ENCODE assay signal across 8 mouse cellular contexts in the genomic region with DNA sequence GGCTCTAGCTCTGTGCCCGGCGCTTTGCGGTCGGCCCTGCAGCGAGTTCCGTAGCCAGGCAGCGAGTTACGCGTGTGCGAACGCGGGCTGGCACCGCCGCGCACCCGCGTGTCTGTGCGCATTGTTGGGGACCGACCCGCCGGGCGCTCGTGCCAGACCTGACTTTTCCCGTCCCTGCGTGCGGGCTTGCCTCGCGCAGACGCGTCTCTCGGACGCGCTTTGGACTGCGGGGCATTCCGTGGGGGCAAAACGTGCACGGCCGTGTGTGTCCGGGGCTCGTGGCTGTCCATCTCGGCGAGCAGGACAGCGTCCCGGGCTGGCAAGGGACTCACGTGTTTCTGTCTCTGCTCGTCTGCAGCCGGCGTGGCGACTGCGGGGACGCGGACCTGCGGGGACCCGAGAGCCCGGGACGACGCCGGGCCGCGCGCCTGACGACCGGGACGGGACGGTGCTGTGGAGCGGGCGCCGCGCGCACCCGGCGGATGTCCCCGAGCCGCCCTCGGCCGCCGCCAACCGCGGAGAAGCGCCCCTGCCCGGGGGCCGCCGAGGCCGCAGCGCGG. TPM values are rescaled to one million over a fixed set of nuclear protein-coding genes. Genes with fewer than 3 reads are reported as not detected.
A peak's percentile ranks its signal among the peaks of the same experiment; 100 is the strongest.
DNase-seq lines count a peak whose midpoint lies in the region; ATAC-seq lines count a peak whose summit lies in the region.

No protein-coding gene starts in this region.

- under 1% methylated on average over 71 of the region's 86 CpGs for WGBS in intestine, embryonic 14.5 days
- WGBS in liver, embryonic 12.5 days (ENCODE audit: insufficient replicate concordance) = under 1% methylated on average over 86 of the region's 86 CpGs
- WGBS in neural tube, embryonic 15.5 days = under 1% methylated on average over 85 of the region's 86 CpGs

- peak overlapping the region; percentile 54 for H3K4me2 ChIP-seq in intestine, embryonic 14.5 days (ENCODE audit: low read length)
- H3K4me2 ChIP-seq in liver, embryonic 12.5 days = peak overlapping the region; percentile 99
- peak overlapping the region; percentile 87 for H3K4me2 ChIP-seq in neural tube, embryonic 15.5 days

- intact Hi-C loops in gastrocnemius, postnatal 14 days (cut with DNase I; ENCODE audit: low total_unique reads) = loop anchor here (10.0 kb wide), 1 partner anchor 315 kb away; no protein-coding TSS in a partner anchor

- no peaks in the 10 kb centered on the region for H3K9me3 ChIP-seq in intestine, embryonic 14.5 days (ENCODE audit: control insufficient read depth, low read length)
- no peaks in the 10 kb centered on the region for H3K9me3 ChIP-seq in liver, embryonic 12.5 days (replicated peaks)
- H3K9me3 ChIP-seq in neural tube, embryonic 15.5 days (replicated peaks) = no peaks in the 10 kb centered on the region

- peak; percentile 67 for ATAC-seq in intestine, embryonic 14.5 days (replicated peaks; ENCODE audit: low FRiP score, low TSS enrichment, low read depth)
- ATAC-seq in liver, embryonic 12.5 days = peak; percentile 56
- ATAC-seq in neural tube, embryonic 15.5 days (ENCODE audit: low FRiP score) = peak; percentile 85

- peaks cover 29% of the 10 kb centered on the region for H3K4me1 ChIP-seq in intestine, embryonic 14.5 days (replicated peaks; ENCODE audit: control insufficient read depth, insufficient read depth, low read length)
- H3K4me1 ChIP-seq in liver, embryonic 12.5 days = peaks cover 41% of the 10 kb centered on the region
- peaks cover 31% of the 10 kb centered on the region for H3K4me1 ChIP-seq in neural tube, embryonic 15.5 days

- no peaks in the 10 kb centered on the region for H3K27me3 ChIP-seq in intestine, embryonic 14.5 days (replicated peaks; ENCODE audit: control insufficient read depth, insufficient read depth, low read length)
- H3K27me3 ChIP-seq in liver, embryonic 12.5 days (replicated peaks) = peaks cover 18% of the 10 kb centered on the region
- peaks cover 14% of the 10 kb centered on the region for H3K27me3 ChIP-seq in neural tube, embryonic 15.5 days (replicated peaks)

- peak overlapping the region; percentile 90 for H3K4me3 ChIP-seq in intestine, embryonic 14.5 days (ENCODE audit: low read depth, low read length)
- H3K4me3 ChIP-seq in liver, embryonic 12.5 days = peak overlapping the region; percentile 79
- peak overlapping the region; percentile 69 for H3K4me3 ChIP-seq in neural tube, embryonic 15.5 days (replicated peaks)

- DNase-seq in right cerebral cortex, adult 18-20 months = peak; percentile 37
- no peak for DNase-seq in right cerebral cortex, postnatal 25 days
- peak; percentile 57 for DNase-seq in cerebellum, adult 8-10 months
- peak; percentile 59 for DNase-seq in gastrocnemius, postnatal 14 days
- DNase-seq in intestine, embryonic 14.5 days (ENCODE audit: low spot score) = no peak
- peak; percentile 53 for DNase-seq in urinary bladder, postnatal 25 days (ENCODE audit: low spot score)

- H3K36me3 ChIP-seq in intestine, embryonic 14.5 days (ENCODE audit: control insufficient read depth, insufficient read depth, low read length) = peaks cover 26% of the 10 kb centered on the region
- H3K36me3 ChIP-seq in liver, embryonic 12.5 days = peaks cover 26% of the 10 kb centered on the region
- peaks cover 17% of the 10 kb centered on the region for H3K36me3 ChIP-seq in neural tube, embryonic 15.5 days

- peak overlapping the region; percentile 96 for H3K9ac ChIP-seq in intestine, embryonic 14.5 days (ENCODE audit: low read length)
- H3K9ac ChIP-seq in liver, embryonic 12.5 days = peak overlapping the region; percentile 82
- peak overlapping the region; percentile 81 for H3K9ac ChIP-seq in neural tube, embryonic 15.5 days (replicated peaks)

- peak overlapping the region; percentile 88 for H3K27ac ChIP-seq in intestine, embryonic 14.5 days (ENCODE audit: low read depth)
- peak overlapping the region; percentile 76 for H3K27ac ChIP-seq in liver, embryonic 12.5 days
- H3K27ac ChIP-seq in neural tube, embryonic 15.5 days (replicated peaks) = peak overlapping the region; percentile 94

RNA-seq across cellular contexts. Expression of a gene that starts 0.5 kb away (rescaled TPM):
- 10 to 100 TPM; 33.1 to 39.9 TPM for total RNA-seq in gastrocnemius, postnatal 14 days (2021)
- 18.4 and 18.5 TPM in 2 replicates for polyA plus RNA-seq in intestine, embryonic 14.5 days (2014; fragmentation: Nextera tagmentation; extraction: Ambion mirVana)
- 4.3 and 4.7 TPM in 2 replicates for polyA plus RNA-seq in liver, embryonic 12.5 days (2016; fragmentation: Nextera tagmentation; extraction: Ambion mirVana)
- polyA plus RNA-seq in neural tube, embryonic 15.5 days (2015; fragmentation: Nextera tagmentation; extraction: Ambion mirVana) = 5.9 and 6.3 TPM in 2 replicates

Comparison
In these comparisons a context has a peak if more than half of its experiments do, and no peak if none do; other contexts are left out.
1. DNase-seq: peak in right cerebral cortex, adult 18-20 months (single experiment), cerebellum, adult 8-10 months (single experiment), gastrocnemius, postnatal 14 days (single experiment) and urinary bladder, postnatal 25 days (single experiment); none in right cerebral cortex, postnatal 25 days (single experiment) and intestine, embryonic 14.5 days (single experiment).
2. Peak in every context shown above with its lines, with median percentiles within 50 percentile points of each other: ATAC-seq, H3K27ac ChIP-seq, H3K4me2 ChIP-seq, H3K4me3 ChIP-seq and H3K9ac ChIP-seq.